Mouse (Mus musculus): Measurements from ENCODE around the gene Nacc2. TPM values are rescaled to one million over a fixed set of nuclear protein-coding genes. Genes with fewer than 3 reads are reported as not detected.

Nacc2 gene
- polyA plus RNA-seq, 1 experiment from 2014 or later = 9.0 TPM

GRCm38 (mm10) chr2:26119310-26119592 is 3.8 kb downstream of the Nacc2 start:
- 24% methylated on average over 2 of the region's 2 CpGs for WGBS
- Histone ChIP-seq H3K4me2 (replicated peaks) (no peak overlapping the region), H3K9ac (no peak overlapping the region), H3K36me3 (no peaks in the 10 kb centered on the region), H3K4me3 (replicated peaks) (no peak overlapping the region), H3K27me3 (peaks cover 8% of the 10 kb centered on the region), H3K27ac (replicated peaks) (peak overlapping the region; percentile 72), H3K9me3 (replicated peaks) (no peaks in the 10 kb centered on the region), H3K4me1 (peaks cover 44% of the 10 kb centered on the region)
- no peak for ATAC-seq (ENCODE audit: insufficient number of reproducible peaks, low FRiP score, low TSS enrichment, low read depth)

GRCm38 (mm10) chr2:26118584-26119309 is 4.3 kb downstream of the Nacc2 start:
- H3K9me3 ChIP-seq (replicated peaks) = no peaks in the 10 kb centered on the region
- 33% methylated on average over 4 of the region's 4 CpGs for WGBS
- no peak overlapping the region; the same call in 1 of the 2 replicates for H3K4me2 ChIP-seq (replicated peaks)
- H3K27ac ChIP-seq (replicated peaks) = peak overlapping the region; percentile 72
- ATAC-seq (ENCODE audit: insufficient number of reproducible peaks, low FRiP score, low TSS enrichment, low read depth) = peak; percentile 64
- H3K4me3 ChIP-seq (replicated peaks) = no peak overlapping the region
- no peak overlapping the region for H3K9ac ChIP-seq
- H3K4me1 ChIP-seq = peaks cover 44% of the 10 kb centered on the region
- no peaks in the 10 kb centered on the region for H3K36me3 ChIP-seq
- H3K27me3 ChIP-seq = peaks cover 8% of the 10 kb centered on the region

- Histone ChIP-seq H3K27ac (replicated peaks) (no peak overlapping the region), H3K27me3 (peaks cover 8% of the 10 kb centered on the region), H3K4me1 (peaks cover 35% of the 10 kb centered on the region), H3K4me2 (replicated peaks) (no peak overlapping the region), H3K4me3 (replicated peaks) (no peak overlapping the region), H3K9me3 (replicated peaks) (no peaks in the 10 kb centered on the region), H3K9ac (no peak overlapping the region), H3K36me3 (no peaks in the 10 kb centered on the region)
- ATAC-seq (ENCODE audit: insufficient number of reproducible peaks, low FRiP score, low TSS enrichment, low read depth) = no peak
- 59% methylated on average over 1 of the region's 1 CpGs for WGBS
Observed at GRCm38 (mm10) chr2:26117580-26117979, 5.4 kb downstream of the Nacc2 start.

- no peaks in the 10 kb centered on the region for H3K36me3 ChIP-seq
- no peak overlapping the region for H3K4me3 ChIP-seq (replicated peaks)
- H3K9ac ChIP-seq = no peak overlapping the region
- H3K4me1 ChIP-seq = peaks cover 27% of the 10 kb centered on the region
- 70% methylated on average over 3 of the region's 3 CpGs for WGBS
- peaks cover 2% of the 10 kb centered on the region; the same call in 1 of the 2 replicates for H3K27me3 ChIP-seq
- no peaks in the 10 kb centered on the region for H3K9me3 ChIP-seq (replicated peaks)
- ATAC-seq (ENCODE audit: insufficient number of reproducible peaks, low FRiP score, low TSS enrichment, low read depth) = no peak
- no peak overlapping the region for H3K27ac ChIP-seq (replicated peaks)
- no peak overlapping the region for H3K4me2 ChIP-seq (replicated peaks)
Observed at GRCm38 (mm10) chr2:26116550-26116949, 6.5 kb downstream of the Nacc2 start.

GRCm38 (mm10) chr2:26115215-26115614 is 7.8 kb downstream of the Nacc2 start:
- WGBS = 75% methylated on average over 6 of the region's 6 CpGs
- H3K4me2 ChIP-seq (replicated peaks) = no peak overlapping the region
- H3K27me3 ChIP-seq = no peaks in the 10 kb centered on the region
- no peak overlapping the region for H3K9ac ChIP-seq
- peaks cover 25% of the 10 kb centered on the region for H3K4me1 ChIP-seq
- H3K36me3 ChIP-seq = no peaks in the 10 kb centered on the region
- ATAC-seq (ENCODE audit: insufficient number of reproducible peaks, low FRiP score, low TSS enrichment, low read depth) = no peak
- no peaks in the 10 kb centered on the region for H3K9me3 ChIP-seq (replicated peaks)
- no peak overlapping the region for H3K4me3 ChIP-seq (replicated peaks)
- H3K27ac ChIP-seq (replicated peaks) = no peak overlapping the region

- WGBS = 77% methylated on average over 6 of the region's 6 CpGs
- H3K36me3 ChIP-seq = no peaks in the 10 kb centered on the region
- no peak for ATAC-seq (ENCODE audit: insufficient number of reproducible peaks, low FRiP score, low TSS enrichment, low read depth)
Observed at GRCm38 (mm10) chr2:26108237-26108636, 14.8 kb downstream of the Nacc2 start.

GRCm38 (mm10) chr2:26107011-26107410 is 16.0 kb downstream of the Nacc2 start:
- 79% methylated on average over 8 of the region's 8 CpGs for whole genome bisulfite sequencing
- Histone ChIP-seq H3K4me1 (no peaks in the 10 kb centered on the region), H3K27ac (replicated peaks) (no peak overlapping the region), H3K9me3 (replicated peaks) (no peaks in the 10 kb centered on the region), H3K4me3 (replicated peaks) (no peak overlapping the region), H3K9ac (no peak overlapping the region), H3K36me3 (no peaks in the 10 kb centered on the region), H3K4me2 (replicated peaks) (no peak overlapping the region), H3K27me3 (no peaks in the 10 kb centered on the region)
- no peak for ATAC-seq (ENCODE audit: insufficient number of reproducible peaks, low FRiP score, low TSS enrichment, low read depth)

More at GRCm38 (mm10) chr2:26108237-26108636, 14.8 kb downstream of the Nacc2 start:
- no peak overlapping the region for H3K27ac ChIP-seq (replicated peaks)
- no peak overlapping the region for H3K4me2 ChIP-seq (replicated peaks)
- no peaks in the 10 kb centered on the region for H3K4me1 ChIP-seq
- no peaks in the 10 kb centered on the region for H3K27me3 ChIP-seq
- no peak overlapping the region for H3K4me3 ChIP-seq (replicated peaks)
- H3K9me3 ChIP-seq (replicated peaks) = no peaks in the 10 kb centered on the region
- H3K9ac ChIP-seq = no peak overlapping the region

- ATAC-seq (ENCODE audit: insufficient number of reproducible peaks, low FRiP score, low TSS enrichment, low read depth) = no peak
- H3K4me2 ChIP-seq (replicated peaks) = no peak overlapping the region
- H3K4me1 ChIP-seq = no peaks in the 10 kb centered on the region
- 75% methylated on average over 2 of the region's 2 CpGs for WGBS
- no peaks in the 10 kb centered on the region for H3K36me3 ChIP-seq
- H3K9me3 ChIP-seq (replicated peaks) = no peaks in the 10 kb centered on the region
- no peak overlapping the region for H3K27ac ChIP-seq (replicated peaks)
- no peaks in the 10 kb centered on the region for H3K27me3 ChIP-seq
- H3K4me3 ChIP-seq (replicated peaks) = no peak overlapping the region
- no peak overlapping the region for H3K9ac ChIP-seq
Observed at GRCm38 (mm10) chr2:26106233-26106632, 16.8 kb downstream of the Nacc2 start.

GRCm38 (mm10) chr2:26100296-26100695 is 22.7 kb downstream of the Nacc2 start:
- H3K4me1 ChIP-seq = peaks cover 12% of the 10 kb centered on the region
- H3K27ac ChIP-seq (replicated peaks) = no peak overlapping the region
- H3K9ac ChIP-seq = no peak overlapping the region
- no peaks in the 10 kb centered on the region for H3K9me3 ChIP-seq (replicated peaks)
- no peak overlapping the region for H3K4me3 ChIP-seq (replicated peaks)
- H3K36me3 ChIP-seq = no peaks in the 10 kb centered on the region
- no peaks in the 10 kb centered on the region for H3K27me3 ChIP-seq
- no peak for ATAC-seq (ENCODE audit: insufficient number of reproducible peaks, low FRiP score, low TSS enrichment, low read depth)
- H3K4me2 ChIP-seq (replicated peaks) = no peak overlapping the region
- WGBS = 60% methylated on average over 4 of the region's 4 CpGs

- H3K27me3 ChIP-seq = no peaks in the 10 kb centered on the region
- peaks cover 12% of the 10 kb centered on the region for H3K4me1 ChIP-seq
- H3K27ac ChIP-seq (replicated peaks) = no peak overlapping the region
- WGBS = 68% methylated on average over 1 of the region's 1 CpGs
- no peaks in the 10 kb centered on the region for H3K36me3 ChIP-seq
- H3K9ac ChIP-seq = no peak overlapping the region
- H3K4me3 ChIP-seq (replicated peaks) = no peak overlapping the region
- ATAC-seq (ENCODE audit: insufficient number of reproducible peaks, low FRiP score, low TSS enrichment, low read depth) = no peak
- H3K9me3 ChIP-seq (replicated peaks) = no peaks in the 10 kb centered on the region
- no peak overlapping the region for H3K4me2 ChIP-seq (replicated peaks)
Observed at GRCm38 (mm10) chr2:26099851-26100250, 23.2 kb downstream of the Nacc2 start.

GRCm38 (mm10) chr2:26099260-26099659 is 23.8 kb downstream of the Nacc2 start:
- Histone ChIP-seq H3K27me3 (no peaks in the 10 kb centered on the region), H3K9me3 (replicated peaks) (no peaks in the 10 kb centered on the region), H3K9ac (no peak overlapping the region), H3K27ac (replicated peaks) (no peak overlapping the region), H3K4me1 (peaks cover 12% of the 10 kb centered on the region), H3K36me3 (no peaks in the 10 kb centered on the region), H3K4me3 (replicated peaks) (no peak overlapping the region), H3K4me2 (replicated peaks) (no peak overlapping the region)
- WGBS = 53% methylated on average over 5 of the region's 5 CpGs
- ATAC-seq (ENCODE audit: insufficient number of reproducible peaks, low FRiP score, low TSS enrichment, low read depth) = no peak

GRCm38 (mm10) chr2:26093897-26094296 is 29.1 kb downstream of the Nacc2 start:
- peaks cover 36% of the 10 kb centered on the region for H3K4me1 ChIP-seq
- 73% methylated on average over 7 of the region's 7 CpGs for WGBS
- no peaks in the 10 kb centered on the region for H3K9me3 ChIP-seq (replicated peaks)
- H3K36me3 ChIP-seq = no peaks in the 10 kb centered on the region
- no peak overlapping the region for H3K9ac ChIP-seq
- H3K4me3 ChIP-seq (replicated peaks) = no peak overlapping the region
- H3K27ac ChIP-seq (replicated peaks) = no peak overlapping the region
- no peak for ATAC-seq (ENCODE audit: insufficient number of reproducible peaks, low FRiP score, low TSS enrichment, low read depth)
- peaks cover 4% of the 10 kb centered on the region; the same call in 1 of the 2 replicates for H3K27me3 ChIP-seq
- H3K4me2 ChIP-seq (replicated peaks) = no peak overlapping the region

All from embryonic facial prominence, embryonic 15.5 days (tissue).